Mouse (Mus musculus) liver, embryonic 12.5 days (tissue): ENCODE results near the gene Arhgap23. TPM values are rescaled to one million over a fixed set of nuclear protein-coding genes. Genes with fewer than 3 reads are reported as not detected.

ENCODE experiments used
- ATAC-seq: fragments of 200-750 bp; cut with Nextera tagmentation; 2 replicates; pipeline ENCODE4 v1.8.0; 2017; ENCODE audit warnings: moderate number of reproducible peaks, mild to moderate bottlenecking, moderate library complexity
- H3K27ac ChIP-seq: fragments of 300-500 bp; sonication (generic); 2 replicates; pipeline ENCODE4 v1.5.1; 2016; ENCODE audit warnings: mild to moderate bottlenecking
- H3K27me3 ChIP-seq: fragments of 300-500 bp; sonication (generic); replicated peaks from 2 replicates; pipeline ENCODE4 v1.6.1; 2016; ENCODE audit warnings: mild to moderate bottlenecking, moderate library complexity
- H3K36me3 ChIP-seq: fragments of 300-500 bp; sonication (generic); 2 replicates; pipeline ENCODE4 v1.6.1; 2016; ENCODE audit warnings: mild to moderate bottlenecking, moderate library complexity
- H3K4me1 ChIP-seq: fragments of 300-500 bp; sonication (generic); 2 replicates; pipeline ENCODE4 v1.6.1; 2016
- H3K4me2 ChIP-seq: fragments of 300-500 bp; sonication (generic); 2 replicates; pipeline ENCODE4 v1.6.1; 2016; ENCODE audit warnings: mild to moderate bottlenecking, moderate library complexity
- H3K4me3 ChIP-seq: fragments of 300-500 bp; sonication (generic); 2 replicates; pipeline ENCODE4 v1.5.1; 2016; ENCODE audit warnings: mild to moderate bottlenecking, moderate library complexity
- H3K9ac ChIP-seq: fragments of 300-500 bp; sonication (generic); 2 replicates; pipeline ENCODE4 v1.6.1; 2016; ENCODE audit warnings: mild to moderate bottlenecking, moderate library complexity
- H3K9me3 ChIP-seq: fragments of 300-500 bp; sonication (generic); replicated peaks from 2 replicates; pipeline ENCODE4 v1.6.1; 2016; ENCODE audit warnings: mild to moderate bottlenecking, moderate library complexity
- WGBS: fragments of 180-500 bp; shearing (Covaris S2); methylation state at CpG from one replicate; pipeline ENCODE4 v1.1.7; 2016; ENCODE audit not compliant: insufficient replicate concordance; 5-methylcytosine and 5-hydroxymethylcytosine counted together
- polyA plus RNA-seq: library from polyadenylated mRNA; unstranded; fragments of >200 nt; fragmentation: Nextera tagmentation; extraction: Ambion mirVana; gene quantifications from 2 replicates; pipeline ENCODE4 v1.2.1, GENCODE M21; 2016

Arhgap23 gene
- polyA plus RNA-seq, 1 experiment from 2014 or later, result 17.3 TPM

DNA sequence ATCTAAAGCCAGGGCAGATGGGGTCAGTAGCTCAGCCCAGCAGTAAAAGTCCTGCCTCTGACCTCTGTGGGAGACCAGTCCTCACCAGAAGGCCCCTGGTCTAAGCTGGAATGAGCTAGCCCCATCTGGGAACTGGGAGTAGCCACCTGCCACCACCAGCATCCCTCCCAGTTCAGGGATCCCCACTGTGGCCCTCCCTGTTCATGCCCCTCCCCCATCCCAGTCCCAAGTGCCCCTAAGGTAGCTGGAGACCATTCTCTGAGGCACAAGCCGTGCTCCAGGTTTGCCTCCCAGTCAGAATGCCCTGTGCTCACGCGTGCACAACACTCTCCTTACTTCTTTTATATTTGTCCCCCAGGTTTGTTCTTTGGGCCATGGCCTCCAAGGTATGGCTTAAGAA lies 97.7 kb downstream of the Arhgap23 start:
- peaks cover 18% of the 10 kb centered on the region for H3K4me1 ChIP-seq
- 87% methylated on average over 3 of the region's 3 CpGs for WGBS
- H3K9ac ChIP-seq, result no peak overlapping the region
- H3K27me3 ChIP-seq, result peaks cover 38% of the 10 kb centered on the region; the same call in 1 of the 2 replicates
- no peaks in the 10 kb centered on the region for H3K9me3 ChIP-seq
- no peaks in the 10 kb centered on the region for H3K36me3 ChIP-seq
- no peak for ATAC-seq
- 0 out of 2 replicates have a peak overlapping the region, but pooled peaks have one; percentile 17 for H3K27ac ChIP-seq
- no peak overlapping the region for H3K4me3 ChIP-seq
- H3K4me2 ChIP-seq, result no peak overlapping the region; the same call in 1 of the 2 replicates

DNA sequence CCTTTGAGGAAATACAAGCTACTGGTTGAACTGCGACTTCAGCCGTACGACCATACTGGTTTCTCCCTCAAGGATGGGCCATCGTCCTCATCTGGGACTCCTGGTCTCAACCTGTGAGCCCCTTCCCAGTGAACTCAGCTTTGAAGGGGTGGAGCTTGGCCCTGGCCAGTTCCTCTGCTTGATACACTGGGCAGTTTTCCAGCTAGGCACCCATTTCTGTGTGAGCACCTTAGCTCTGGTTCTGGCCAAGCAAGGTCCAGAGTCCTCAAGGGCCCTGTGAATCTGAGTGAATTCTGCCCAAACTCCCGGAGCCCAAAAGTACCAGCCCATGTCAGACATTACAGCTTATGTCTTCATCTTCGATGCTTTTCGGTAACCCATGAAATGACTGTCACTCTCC lies 105.2 kb downstream of the Arhgap23 start:
- H3K4me2 ChIP-seq, result no peak overlapping the region
- ATAC-seq, result no peak

DNA sequence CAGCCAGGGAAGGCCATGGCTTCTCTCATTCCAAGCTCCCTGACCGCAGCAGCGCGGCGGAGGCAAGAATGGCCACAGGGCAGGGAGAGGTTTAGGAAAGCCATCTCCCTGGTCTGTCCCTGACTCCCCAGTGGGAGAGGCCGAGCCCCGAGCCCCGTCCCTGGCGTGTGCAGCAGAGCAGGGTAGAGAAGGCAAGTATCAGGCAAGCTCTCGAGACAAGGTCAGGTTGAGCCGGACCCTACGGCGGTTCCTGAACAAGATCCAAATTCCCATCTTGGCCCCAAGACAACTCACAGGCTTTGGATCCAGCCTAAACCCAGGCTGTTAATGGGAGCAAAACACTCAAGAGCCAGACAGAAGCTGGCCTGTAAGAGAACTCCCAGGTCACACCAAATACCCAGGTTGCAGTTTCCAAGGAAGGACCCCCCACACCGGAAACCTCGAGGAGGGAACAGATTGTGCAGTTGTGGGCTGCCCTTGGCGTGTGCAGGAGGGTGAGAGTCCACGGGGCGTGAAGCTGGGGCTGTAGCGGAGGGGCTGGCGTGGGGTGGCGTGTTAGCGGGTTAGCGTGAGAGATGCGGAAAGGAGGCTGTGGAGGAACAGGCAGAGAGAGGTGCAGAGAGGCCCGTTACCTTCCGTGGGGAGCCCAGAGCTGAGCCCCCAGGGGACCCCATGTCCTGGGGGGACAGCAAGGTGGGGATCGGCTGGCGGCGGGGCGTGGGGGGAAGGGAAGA lies 106.6 kb downstream of the Arhgap23 start:
- Histone ChIP-seq H3K27me3 (peaks cover 90% of the 10 kb centered on the region), H3K9ac (no peak overlapping the region), H3K27ac (no peak overlapping the region), H3K4me1 (0 out of 2 replicates have a peak, but pooled peaks cover 8% of the 10 kb centered on the region), H3K4me3 (no peak overlapping the region), H3K4me2 (no peak overlapping the region), H3K36me3 (no peaks in the 10 kb centered on the region), H3K9me3 (no peaks in the 10 kb centered on the region)
- ATAC-seq, result no peak
- 65% methylated on average over 29 of the region's 29 CpGs for whole genome bisulfite sequencing

More for the DNA sequence above, 105.2 kb downstream of the Arhgap23 start:
- H3K27ac ChIP-seq, result no peak overlapping the region
- peaks cover 84% of the 10 kb centered on the region for H3K27me3 ChIP-seq
- H3K36me3 ChIP-seq, result no peaks in the 10 kb centered on the region
- no peak overlapping the region for H3K9ac ChIP-seq
- 0 out of 2 replicates have a peak, but pooled peaks cover 8% of the 10 kb centered on the region for H3K4me1 ChIP-seq
- no peak overlapping the region for H3K4me3 ChIP-seq
- H3K9me3 ChIP-seq, result no peaks in the 10 kb centered on the region
- WGBS, result 70% methylated on average over 7 of the region's 7 CpGs

DNA sequence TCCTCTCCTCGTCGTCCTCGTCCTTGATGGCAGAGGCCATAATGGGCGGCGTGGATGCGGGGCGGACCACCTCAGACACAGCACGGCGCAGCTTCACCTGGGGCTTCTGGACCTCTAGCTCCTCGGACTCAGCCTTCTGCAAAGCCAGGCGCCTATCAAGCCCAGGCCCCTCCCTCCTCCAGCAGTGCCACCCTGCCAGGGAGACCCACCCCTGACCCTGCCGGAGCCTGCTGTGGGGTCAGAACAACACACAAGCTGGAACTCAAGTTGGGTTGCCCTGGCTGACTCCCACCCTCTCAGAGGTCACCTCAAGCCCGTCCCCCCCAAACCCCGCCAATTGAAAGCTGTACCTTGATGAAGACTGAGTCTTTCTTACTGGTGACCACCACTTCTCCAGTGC lies 107.8 kb downstream of the Arhgap23 start:
- H3K27me3 ChIP-seq, result peaks cover 85% of the 10 kb centered on the region
- no peak for ATAC-seq
- WGBS, result 75% methylated on average over 14 of the region's 14 CpGs
- H3K4me3 ChIP-seq, result no peak overlapping the region
- 0 out of 2 replicates have a peak, but pooled peaks cover 8% of the 10 kb centered on the region for H3K4me1 ChIP-seq
- H3K9me3 ChIP-seq, result no peaks in the 10 kb centered on the region
- H3K9ac ChIP-seq, result no peak overlapping the region
- H3K4me2 ChIP-seq, result no peak overlapping the region
- H3K36me3 ChIP-seq, result no peaks in the 10 kb centered on the region
- no peak overlapping the region for H3K27ac ChIP-seq

DNA sequence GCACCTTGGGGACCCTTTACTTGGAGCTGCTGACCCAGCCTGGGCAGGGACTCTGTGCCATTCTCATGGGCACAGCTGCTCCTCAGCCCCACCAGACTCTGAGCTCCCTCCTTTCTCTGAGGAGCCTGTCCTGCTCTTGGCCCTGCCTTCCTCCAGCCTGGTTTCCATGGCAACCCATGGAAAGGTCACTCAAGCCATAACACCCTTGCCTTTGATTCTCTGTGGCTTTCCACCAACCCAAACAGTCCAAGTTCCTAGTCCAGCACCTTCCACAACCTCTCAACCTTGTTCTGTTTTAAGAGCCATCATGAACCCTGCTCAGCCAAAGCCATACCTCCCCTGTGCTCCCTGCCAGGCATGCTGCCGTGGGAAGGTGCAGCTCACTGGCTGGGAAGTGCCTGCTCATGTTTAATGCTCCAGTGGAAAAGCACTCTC lies 108.5 kb downstream of the Arhgap23 start:
- Histone ChIP-seq H3K27ac (no peak overlapping the region), H3K9me3 (no peaks in the 10 kb centered on the region), H3K27me3 (peaks cover 86% of the 10 kb centered on the region), H3K4me3 (no peak overlapping the region), H3K4me2 (no peak overlapping the region), H3K36me3 (no peaks in the 10 kb centered on the region), H3K9ac (no peak overlapping the region), H3K4me1 (0 out of 2 replicates have a peak, but pooled peaks cover 8% of the 10 kb centered on the region)
- no peak for ATAC-seq
- 11% methylated on average over 1 of the region's 1 CpGs for WGBS

DNA sequence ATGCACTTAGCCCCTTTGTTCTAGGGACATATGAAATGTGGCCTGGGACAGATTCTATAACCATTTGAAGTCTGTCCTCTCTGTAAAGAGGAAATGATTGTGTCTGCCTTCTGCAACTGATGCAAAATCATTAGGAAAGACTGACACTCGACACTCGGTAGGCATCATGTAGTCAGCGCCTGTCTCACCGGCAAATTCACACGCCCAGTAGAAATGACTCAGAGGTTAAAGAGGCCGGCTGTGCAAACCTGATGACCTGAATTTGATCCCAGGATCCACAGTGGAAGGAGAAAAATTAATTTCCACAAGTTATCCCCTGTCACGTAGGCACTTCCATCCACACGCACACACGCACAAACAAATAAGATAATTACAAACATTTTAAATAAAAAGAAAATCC lies 109.0 kb downstream of the Arhgap23 start:
- Histone ChIP-seq H3K27ac (no peak overlapping the region), H3K4me2 (no peak overlapping the region), H3K4me3 (no peak overlapping the region), H3K27me3 (peaks cover 87% of the 10 kb centered on the region), H3K9me3 (no peaks in the 10 kb centered on the region), H3K9ac (no peak overlapping the region), H3K36me3 (no peaks in the 10 kb centered on the region), H3K4me1 (0 out of 2 replicates have a peak, but pooled peaks cover 8% of the 10 kb centered on the region)
- no peak for ATAC-seq
- WGBS, result 61% methylated on average over 9 of the region's 9 CpGs

DNA sequence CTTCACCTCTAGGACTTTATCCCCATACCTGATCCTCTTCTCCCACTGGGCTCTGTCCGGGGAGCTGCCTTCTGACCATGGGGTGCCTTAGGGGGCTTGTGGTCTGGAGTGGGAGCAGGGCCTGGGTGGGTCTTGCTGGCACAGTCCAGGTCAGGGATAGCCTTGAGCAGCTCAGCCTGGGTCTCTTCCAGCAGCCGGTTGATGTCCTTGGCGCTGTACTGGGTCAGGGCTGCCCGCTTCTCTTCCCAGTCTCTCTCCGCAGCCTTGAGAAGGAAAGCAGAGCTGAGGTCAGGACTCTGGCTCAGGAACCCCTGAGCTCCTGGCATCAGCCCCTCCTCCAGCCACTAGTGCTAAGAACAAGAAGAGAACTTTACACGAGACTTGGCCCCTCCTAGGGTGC lies 110.0 kb downstream of the Arhgap23 start:
- WGBS, result 70% methylated on average over 6 of the region's 6 CpGs
- no peak overlapping the region for H3K4me3 ChIP-seq

DNA sequence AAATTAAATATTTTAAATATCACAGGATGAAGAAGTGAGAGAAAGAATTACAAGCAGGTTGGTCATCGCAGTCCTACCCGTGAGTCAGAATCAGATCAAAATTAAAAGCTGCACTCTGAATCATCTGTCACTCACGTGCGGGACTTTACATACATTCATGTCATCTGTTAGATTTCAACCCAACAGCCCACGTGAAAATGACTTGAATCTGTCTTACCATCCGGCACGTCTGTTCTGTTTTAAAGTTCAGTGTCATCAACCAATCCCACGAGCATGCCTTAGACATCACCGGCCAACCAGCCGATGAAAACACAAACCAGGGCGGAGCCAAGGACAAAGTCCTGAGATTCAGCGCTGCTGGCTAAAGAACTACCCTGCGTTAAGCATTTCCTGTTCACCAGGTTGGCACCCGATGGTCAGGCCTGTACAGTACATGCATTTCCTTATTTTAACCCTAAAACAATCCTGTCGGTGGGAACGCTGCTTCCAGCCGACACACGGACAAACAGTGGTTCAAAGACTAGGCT lies 113.0 kb downstream of the Arhgap23 start:
- Histone ChIP-seq H3K9me3 (no peaks in the 10 kb centered on the region), H3K4me1 (peaks cover 28% of the 10 kb centered on the region), H3K4me2 (no peak overlapping the region), H3K36me3 (no peaks in the 10 kb centered on the region), H3K4me3 (no peak overlapping the region), H3K27me3 (peaks cover 90% of the 10 kb centered on the region), H3K27ac (no peak overlapping the region), H3K9ac (no peak overlapping the region)
- no peak for ATAC-seq
- WGBS, result 65% methylated on average over 18 of the region's 18 CpGs

More for the DNA sequence above, 110.0 kb downstream of the Arhgap23 start:
- Histone ChIP-seq H3K4me1 (0 out of 2 replicates have a peak, but pooled peaks cover 8% of the 10 kb centered on the region), H3K27ac (no peak overlapping the region), H3K4me2 (no peak overlapping the region), H3K36me3 (no peaks in the 10 kb centered on the region), H3K27me3 (peaks cover 89% of the 10 kb centered on the region), H3K9ac (no peak overlapping the region), H3K9me3 (no peaks in the 10 kb centered on the region)
- no peak for ATAC-seq

DNA sequence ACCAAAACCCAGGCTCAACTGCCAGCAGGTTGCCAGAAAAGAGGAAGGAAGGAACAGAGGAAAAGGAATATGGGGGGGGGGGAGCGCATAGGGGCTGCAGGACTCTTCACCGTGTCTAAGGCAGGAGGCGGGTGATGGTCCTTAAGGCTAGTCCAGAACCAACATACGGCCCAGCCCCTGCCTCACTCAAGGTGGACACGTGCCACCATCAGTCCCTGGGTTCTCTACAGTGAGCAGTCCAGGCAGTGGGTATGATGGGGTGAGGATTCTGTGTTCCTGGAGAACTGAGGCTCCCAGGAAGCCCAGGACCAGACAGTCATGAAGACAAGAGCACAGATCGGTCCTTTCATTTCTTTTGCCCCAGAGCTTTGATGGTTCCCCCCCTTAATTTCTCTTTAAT lies 114.7 kb downstream of the Arhgap23 start:
- H3K36me3 ChIP-seq, result no peaks in the 10 kb centered on the region
- peaks cover 30% of the 10 kb centered on the region for H3K4me1 ChIP-seq
- H3K9me3 ChIP-seq, result no peaks in the 10 kb centered on the region
- H3K27ac ChIP-seq, result no peak overlapping the region
- WGBS, result 54% methylated on average over 5 of the region's 6 CpGs
- H3K4me3 ChIP-seq, result no peak overlapping the region
- H3K27me3 ChIP-seq, result peaks cover 90% of the 10 kb centered on the region
- no peak for ATAC-seq
- no peak overlapping the region for H3K9ac ChIP-seq
- H3K4me2 ChIP-seq, result no peak overlapping the region

DNA sequence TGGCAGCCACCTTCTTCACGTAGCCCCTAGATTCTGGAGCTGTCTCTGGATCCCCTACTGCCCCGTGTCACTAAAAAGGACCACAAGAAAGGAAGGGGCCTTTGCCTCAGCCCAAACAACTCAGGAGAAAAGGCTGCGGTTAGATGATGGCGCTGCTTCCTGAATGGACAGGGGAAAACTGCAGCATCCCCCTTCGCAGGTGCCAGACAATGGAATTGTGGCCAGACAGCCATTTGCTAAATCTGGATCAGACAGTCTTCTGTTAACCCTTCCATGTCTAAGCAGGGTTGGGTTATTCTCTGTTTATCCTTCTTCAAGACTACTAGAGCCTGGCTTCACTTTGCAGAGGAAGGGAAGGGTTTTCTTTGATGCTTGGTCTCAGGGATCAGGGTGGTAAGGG lies 115.6 kb downstream of the Arhgap23 start:
- peaks cover 90% of the 10 kb centered on the region for H3K27me3 ChIP-seq
- peaks cover 31% of the 10 kb centered on the region for H3K4me1 ChIP-seq
- H3K4me3 ChIP-seq, result no peak overlapping the region
- H3K27ac ChIP-seq, result no peak overlapping the region
- H3K36me3 ChIP-seq, result no peaks in the 10 kb centered on the region
- no peak for ATAC-seq
- WGBS, result 36% methylated on average over 5 of the region's 5 CpGs
- no peak overlapping the region for H3K9ac ChIP-seq
- no peaks in the 10 kb centered on the region for H3K9me3 ChIP-seq
- H3K4me2 ChIP-seq, result no peak overlapping the region

DNA sequence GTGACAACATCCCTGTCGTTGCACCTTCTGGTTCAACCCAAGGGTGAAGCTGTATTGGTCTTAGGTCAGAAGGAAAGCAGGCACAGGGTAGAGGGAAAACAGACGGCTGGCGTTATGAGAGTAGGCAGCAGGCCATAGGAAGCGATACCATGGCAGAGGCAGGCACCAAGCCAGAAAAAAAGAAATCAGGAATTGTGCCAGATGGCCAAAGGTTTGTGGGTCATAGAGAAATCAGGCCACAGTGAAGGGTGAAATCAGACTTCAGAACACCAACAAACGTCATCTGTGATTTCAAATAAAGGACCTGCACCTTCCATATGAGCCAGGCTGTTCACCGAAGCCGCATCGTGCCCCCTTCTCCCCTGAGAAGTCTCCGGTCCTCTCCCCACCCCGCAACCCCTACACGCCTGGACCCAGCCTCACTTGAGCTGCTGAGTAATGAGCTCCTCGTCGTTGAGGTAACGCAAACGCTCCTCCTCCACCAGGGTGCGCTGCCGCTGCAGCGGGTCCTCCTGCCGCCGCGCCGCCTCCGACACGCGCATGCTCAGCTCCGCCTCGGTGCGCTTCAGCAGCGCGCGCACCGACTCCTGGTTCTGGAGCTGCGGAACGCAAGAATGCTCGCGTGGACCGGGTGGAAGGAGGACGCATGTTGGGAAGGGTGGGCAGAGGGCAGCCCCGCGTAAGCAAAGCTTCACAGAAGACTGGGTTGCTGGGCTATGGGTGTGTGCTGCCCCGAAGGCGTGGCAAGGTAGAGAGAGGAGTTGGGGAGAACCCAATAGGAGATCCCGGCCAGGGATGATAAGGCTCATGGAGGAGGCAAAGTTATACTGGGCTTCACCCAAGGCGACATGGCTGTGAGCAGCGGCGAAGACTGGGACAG lies 116.3 kb downstream of the Arhgap23 start:
- Histone ChIP-seq H3K9ac (0 out of 2 replicates have a peak overlapping the region, but pooled peaks have one; percentile 47), H3K27me3 (peaks cover 90% of the 10 kb centered on the region), H3K4me1 (peaks cover 34% of the 10 kb centered on the region), H3K4me3 (peak overlapping the region; percentile 60), H3K36me3 (no peaks in the 10 kb centered on the region), H3K27ac (no peak overlapping the region), H3K9me3 (no peaks in the 10 kb centered on the region), H3K4me2 (peak overlapping the region; percentile 88)
- 7% methylated on average over 46 of the region's 46 CpGs for WGBS
- ATAC-seq, result peak; percentile 66

DNA sequence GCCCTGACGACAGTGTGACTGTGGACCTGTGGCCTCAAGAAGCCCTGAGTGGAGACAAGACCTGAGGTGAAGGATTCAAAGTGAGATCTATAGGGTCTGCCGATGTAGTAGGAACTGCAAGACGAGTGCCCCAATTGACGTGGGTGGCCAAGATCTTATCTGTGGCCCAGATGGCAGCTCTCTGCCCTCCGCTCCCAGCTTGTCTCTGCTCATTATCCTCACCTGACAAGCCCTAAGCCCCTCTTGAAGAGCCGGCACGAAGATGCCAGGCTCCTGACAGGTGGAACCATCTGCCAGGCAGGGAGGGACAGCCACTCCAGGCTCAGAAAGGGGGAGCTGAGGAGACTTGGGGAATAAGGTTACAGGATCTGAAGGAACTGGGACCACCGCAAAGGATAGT lies 117.0 kb downstream of the Arhgap23 start:
- H3K4me3 ChIP-seq, result peak overlapping the region; percentile 60

More for the DNA sequence above, 117.0 kb downstream of the Arhgap23 start:
- peak overlapping the region; percentile 88 for H3K4me2 ChIP-seq
- H3K9me3 ChIP-seq, result no peaks in the 10 kb centered on the region
- no peaks in the 10 kb centered on the region for H3K36me3 ChIP-seq
- ATAC-seq, result no peak
- WGBS, result 13% methylated on average over 8 of the region's 8 CpGs
- H3K27ac ChIP-seq, result no peak overlapping the region
- peaks cover 94% of the 10 kb centered on the region for H3K27me3 ChIP-seq
- no peak overlapping the region for H3K9ac ChIP-seq
- H3K4me1 ChIP-seq, result peaks cover 40% of the 10 kb centered on the region
